Mouse (Mus musculus): Measurements from ENCODE around the gene Stat5a. TPM values are rescaled to one million over a fixed set of nuclear protein-coding genes. Genes with fewer than 3 reads are reported as not detected.

The Stat5a gene
- 18.7 and 23.6 TPM in 2 replicates for total RNA-seq (2012; rRNA removed)
- total RNA-seq (2014; rRNA removed): 17.4 and 17.5 TPM in 2 replicates
- polyA plus RNA-seq (2012; ENCODE audit: insufficient read length, low read depth): 21.2 and 23.0 TPM in 2 replicates

DNA sequence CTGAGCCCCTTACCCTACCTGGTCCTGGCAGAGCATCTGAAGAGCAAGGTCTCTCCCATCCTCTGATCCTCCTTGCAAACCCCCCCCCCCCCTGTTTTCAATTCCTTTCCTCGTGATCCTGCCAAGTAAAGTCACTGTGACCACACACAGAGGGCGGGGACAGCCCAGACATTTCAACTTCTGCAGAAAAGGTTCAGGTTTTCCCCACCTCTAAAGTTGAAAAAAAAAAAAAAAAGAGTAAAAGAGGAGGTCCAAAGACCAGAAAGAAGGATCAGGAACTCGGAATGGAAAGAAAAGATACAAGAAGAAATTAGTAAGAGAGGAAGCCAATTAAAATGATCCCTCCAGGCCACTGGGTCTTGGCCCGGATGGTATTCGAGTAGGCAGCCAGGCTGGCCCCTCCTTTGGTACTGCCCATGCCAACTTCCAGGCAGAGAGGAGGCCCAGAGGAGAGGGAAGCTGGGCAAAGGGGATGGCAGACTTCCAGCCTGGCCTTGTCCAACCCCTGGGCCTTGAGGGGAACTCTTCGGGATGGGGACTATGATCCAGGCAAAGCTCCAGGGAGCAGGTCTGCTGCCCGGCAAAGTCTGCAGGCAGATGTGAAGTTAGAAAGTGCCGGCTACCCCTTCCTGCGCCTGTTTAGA, at the start of gene Stat5a:
Gene Stat5a, plus strand, starts transcription at position 417 of the 644 bp plus-strand sequence.
- Histone ChIP-seq H3K27ac (ENCODE audit: insufficient read depth, low read depth) (peak within 1 kb of the TSS; percentile 8; the same call in 1 of the 2 replicates), H3K4me3 (replicated peaks in 1 of 3; ENCODE audit: low read depth in 2 of 3, low read length in 2 of 3, poor library complexity in 1 of 3) (peak within 1 kb of the TSS; percentile 70 to 91 (median 73)), H3K4me1 (ENCODE audit: control insufficient read depth in 1 of 2, insufficient read depth in 2 of 2) (peaks cover 23 to 43% of the 10 kb centered on the region in 2 experiments)

DNA sequence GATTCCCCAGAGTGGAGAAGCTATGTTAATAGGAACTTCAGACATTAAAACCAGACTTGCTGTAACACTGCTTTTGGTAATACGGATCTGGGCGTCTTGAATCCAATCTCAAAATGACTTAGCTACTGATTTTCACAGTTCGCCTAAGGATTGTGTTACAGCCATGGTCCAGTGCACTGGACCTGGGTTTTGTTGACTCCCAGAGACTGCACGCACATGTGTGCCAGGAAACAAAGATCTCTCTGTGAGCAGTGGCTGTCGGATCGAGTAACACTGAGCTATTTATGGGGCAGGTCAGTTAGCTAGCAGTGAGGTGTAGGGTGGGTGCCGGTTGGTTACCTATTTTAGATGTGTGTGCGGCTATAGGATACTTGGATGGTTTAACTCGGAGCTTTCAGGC, 48.6 kb upstream of the Stat5a start:
- peaks cover 0 to 7% of the 10 kb centered on the region in 2 experiments; a peak in 1 of 4 replicates for H3K4me1 ChIP-seq (ENCODE audit: control insufficient read depth in 1 of 2, insufficient read depth in 2 of 2)
- H3K27me3 ChIP-seq (replicated peaks): no peaks in the 10 kb centered on the region
- in situ Hi-C loops (cut with MboI; ENCODE audit: low pct_ligation_motif_present, low pct_unique_long_range_greater_than_20kb, low sequenced_read_pairs): no loop called here
- H3K9me3 ChIP-seq (replicated peaks; ENCODE audit: low read length): peaks cover 10% of the 10 kb centered on the region
- H3K36me3 ChIP-seq (replicated peaks in 1 of 2; ENCODE audit: control insufficient read depth in 1 of 2, insufficient read depth in 1 of 2, low read length in 1 of 2): peaks cover 3 to 22% of the 10 kb centered on the region in 2 experiments
- no peak overlapping the region for H3K4me3 ChIP-seq (replicated peaks in 1 of 3; ENCODE audit: low read depth in 2 of 3, low read length in 2 of 3, poor library complexity in 1 of 3)
- no peak overlapping the region for H3K27ac ChIP-seq (ENCODE audit: insufficient read depth, low read depth)
- dilution Hi-C loops (cut with MboI; ENCODE audit: extremely low pct_ligation_motif_present, extremely low pct_unique_long_range_greater_than_20kb, low sequenced_read_pairs): no loop called here
- no peak for TF ChIP-seq CTCF (conservative IDR thresholded peaks at IDR 0.05 in 1 of 2, IDR thresholded peaks at IDR 0.05 in 1 of 2; ENCODE audit: low read depth in 2 of 2, low read length in 2 of 2)
- no peak for TF ChIP-seq IRF4 (IDR thresholded peaks at IDR 0.05; ENCODE audit: low read depth, low read length)
- TF ChIP-seq ZMIZ1 (IDR thresholded peaks at IDR 0.05; ENCODE audit: low read depth, low read length): no peak
- TF ChIP-seq NRF1 (IDR thresholded peaks at IDR 0.05; ENCODE audit: low read depth, low read length): no peak
- H3K79me2 ChIP-seq (replicated peaks; ENCODE audit: control insufficient read depth, extremely low read depth, insufficient read depth, poor library complexity, severe bottlenecking): no peaks in the 10 kb centered on the region
- no peak overlapping the region for H3K4me2 ChIP-seq (ENCODE audit: insufficient read depth, low read depth, poor library complexity, severe bottlenecking)
- DNase-seq (ENCODE audit: extremely low read depth): no peak
- H3K9ac ChIP-seq (ENCODE audit: insufficient read depth, low read depth): no peak overlapping the region

More for the DNA sequence above, at the start of gene Stat5a:
- Histone ChIP-seq H3K36me3 (replicated peaks in 1 of 2; ENCODE audit: control insufficient read depth in 1 of 2, insufficient read depth in 1 of 2, low read length in 1 of 2) (peaks cover 6 to 22% of the 10 kb centered on the region in 2 experiments), H3K79me2 (replicated peaks; ENCODE audit: control insufficient read depth, extremely low read depth, insufficient read depth, poor library complexity, severe bottlenecking) (no peaks in the 10 kb centered on the region), H3K9me3 (replicated peaks; ENCODE audit: low read length) (no peaks in the 10 kb centered on the region), H3K27me3 (replicated peaks) (peaks cover 42% of the 10 kb centered on the region), H3K4me2 (ENCODE audit: insufficient read depth, low read depth, poor library complexity, severe bottlenecking) (peak within 1 kb of the TSS; percentile 70), H3K9ac (ENCODE audit: insufficient read depth, low read depth) (peak within 1 kb of the TSS; percentile 46)
- DNase-seq (ENCODE audit: extremely low read depth): peak; percentile 52
- no peak for TF ChIP-seq IRF4 (IDR thresholded peaks at IDR 0.05; ENCODE audit: low read depth, low read length)
- no peak for TF ChIP-seq ZC3H11A (IDR thresholded peaks at IDR 0.05; ENCODE audit: low read depth, low read length)
- TF ChIP-seq RCOR1 (conservative IDR thresholded peaks at IDR 0.05; ENCODE audit: low read depth, low read length): no peak
- peak; percentile 39 for TF ChIP-seq MXI1 (IDR thresholded peaks at IDR 0.05; ENCODE audit: low read depth, low read length)
- no peak for TF ChIP-seq GABPA (IDR thresholded peaks at IDR 0.05; ENCODE audit: insufficient replicate concordance, low read depth, low read length)
- TF ChIP-seq TCF12 (IDR thresholded peaks at IDR 0.05; ENCODE audit: low read depth, low read length): no peak
- peak; percentile 81 for TF ChIP-seq MAZ (IDR thresholded peaks at IDR 0.05; ENCODE audit: low read depth, low read length)
- peak; percentile 95 for TF ChIP-seq ZNF384 (IDR thresholded peaks at IDR 0.05; ENCODE audit: low read depth, low read length)
- TF ChIP-seq E2F4 (IDR thresholded peaks at IDR 0.05; ENCODE audit: insufficient replicate concordance, low read depth, low read length): no peak
- TF ChIP-seq USF1 (IDR thresholded peaks at IDR 0.05; ENCODE audit: low read depth, low read length): no peak
- no peak for TF ChIP-seq KAT2A (IDR thresholded peaks at IDR 0.05; ENCODE audit: insufficient replicate concordance, low read length)
- TF ChIP-seq ETS1 (conservative IDR thresholded peaks at IDR 0.05; ENCODE audit: low read depth, low read length): peak; percentile 28; the same call in 1 of the 2 replicates
- TF ChIP-seq BHLHE40 (IDR thresholded peaks at IDR 0.05; ENCODE audit: low read depth, low read length): 0 out of 2 replicates have a peak, but pooled peaks have one; percentile 19
- no peak for TF ChIP-seq MAFK (IDR thresholded peaks at IDR 0.05; ENCODE audit: insufficient replicate concordance, low read length)
- TF ChIP-seq ZKSCAN1 (IDR thresholded peaks at IDR 0.05; ENCODE audit: borderline replicate concordance, low read depth, low read length): no peak
- peak; percentile 3; the same call in 1 of the 2 replicates for TF ChIP-seq SIN3A (IDR thresholded peaks at IDR 0.05; ENCODE audit: low read length)
- dilution Hi-C loops (cut with MboI; ENCODE audit: extremely low pct_ligation_motif_present, extremely low pct_unique_long_range_greater_than_20kb, low sequenced_read_pairs) (no loop called here), in situ Hi-C loops (cut with MboI; ENCODE audit: low pct_ligation_motif_present, low pct_unique_long_range_greater_than_20kb, low sequenced_read_pairs) (no loop called here)
